Mouse (Mus musculus) testis, adult 10 weeks (tissue): Measurements from ENCODE around the gene Ehd3. TPM values are rescaled to one million over a fixed set of nuclear protein-coding genes. Genes with fewer than 3 reads are reported as not detected.

ENCODE experiments used
- polyA plus RNA-seq: library from polyadenylated mRNA; stranded (reverse); fragments of 350-450 nt; fragmentation: Illumina TruSeq; extraction: RNeasy Lipid Tissue Mini Kit (QIAGEN cat#74804); gene quantifications from one replicate; pipeline ENCODE4 v1.2.3, GENCODE M21; 2014; ENCODE audit warnings: low read depth, low replicate concordance

Ehd3 gene
- polyA plus RNA-seq, result 1.4 TPM

GRCm38 (mm10) chr17:73803521-73804184 lies at the start of gene Ehd3:
Gene Ehd3, plus strand, starts transcription at chr17:73804134.

Other genes with a start within 250 kb of the Ehd3 start
- gene Galnt14, start 93.7 kb upstream of the Ehd3 start, polyA plus RNA-seq, result 1.4 TPM
- gene Xdh, start 146.1 kb downstream of the Ehd3 start, polyA plus RNA-seq, result 2.5 TPM
- 0.46 TPM for gene Srd5a2, start 243.8 kb downstream of the Ehd3 start, polyA plus RNA-seq